Mouse (Mus musculus) stomach, postnatal 0 days (tissue): Measurements from ENCODE around the gene Fam118b.

Source experiments
- CTCF ChIP-seq: IDR thresholded peaks from 2 replicates; pipeline ENCODE4 v1.5.1; 2016; ENCODE audit warnings: antibody characterized with exemption, low read depth, mild to moderate bottlenecking, moderate library complexity
- EP300 ChIP-seq: optimal IDR thresholded peaks from 2 replicates; pipeline ENCODE3; 2016; ENCODE audit warnings: antibody characterized with exemption

- TF ChIP-seq CTCF (no peak), EP300 (no peak)
These were observed 63.2 kb downstream of the Fam118b start for GRCm38 (mm10) chr9:35204421-35204820.
